Mouse (Mus musculus): ENCODE data around the gene C1galt1. TPM values are rescaled to one million over a fixed set of nuclear protein-coding genes. Genes with fewer than 3 reads are reported as not detected.

C1galt1 gene
- total RNA-seq (2023), result 10 to 100 TPM; 30.7 to 31.1 TPM

DNA sequence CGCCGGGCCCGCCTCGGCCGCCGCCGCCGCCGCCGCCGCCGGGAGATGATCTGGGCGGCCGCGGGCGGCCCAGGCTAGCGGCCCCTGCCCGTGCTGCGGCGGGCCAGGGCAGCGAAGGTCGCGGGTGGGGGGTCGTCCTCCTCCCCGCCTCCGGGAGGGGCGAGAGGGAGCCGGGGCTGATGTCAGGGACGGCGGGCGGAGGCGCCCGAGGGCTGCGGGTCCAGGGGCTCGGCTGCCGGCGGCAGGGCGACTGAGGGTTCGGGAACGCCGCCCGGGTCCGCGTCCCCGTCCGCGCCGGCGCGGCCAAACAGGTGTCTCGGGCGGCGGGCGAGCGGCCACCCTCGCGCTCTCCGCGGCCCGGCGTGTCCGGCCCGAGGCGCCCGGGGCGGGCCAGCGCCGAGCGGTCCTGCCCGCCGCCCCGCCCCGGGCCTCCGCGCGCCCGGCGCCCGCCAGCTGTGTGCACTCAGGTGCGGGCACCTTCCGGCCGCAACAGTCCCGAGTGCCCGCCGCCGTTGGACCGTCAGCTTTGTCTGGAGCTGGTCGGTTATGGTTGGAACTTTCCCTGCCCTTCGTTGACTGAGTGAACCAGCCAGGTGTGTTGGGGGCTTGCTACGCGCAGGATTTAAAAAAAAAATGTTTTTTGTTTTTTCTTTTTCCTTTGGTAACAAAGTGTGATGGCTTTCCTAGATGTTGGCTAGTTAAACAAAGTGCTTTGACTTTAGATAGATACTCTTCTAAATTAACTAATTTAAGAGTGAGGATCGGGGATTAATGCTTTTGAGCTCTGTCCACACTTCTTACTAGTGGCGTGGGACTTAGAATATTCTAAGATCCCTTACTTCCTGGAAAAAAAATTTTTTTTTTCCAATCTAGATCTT is at the start of gene C1galt1:
C1galt1 (plus strand) TSS at position 41 of the 878 bp plus-strand sequence.

Other genes with a start within 250 kb of the C1galt1 start
- gene Asns, start 151.6 kb upstream of the C1galt1 start, total RNA-seq (2023), result 10 to 100 TPM in 1 of 2 experiments, 1 to 10 TPM in 1; 8.4 to 12.5 TPM